ENCODE assay signal across 8 mouse cellular contexts in genomic region chr6:114514038-114514437, GRCm38 (mm10).
DNase-seq lines count a peak whose midpoint lies in the region; ATAC-seq and TF ChIP-seq lines count a peak whose summit lies in the region.
"Not testable (repeated sequence)": the region's sequence is repeated elsewhere in the genome, so short reads cannot be mapped to it uniquely, and the experiment has no call there.

No protein-coding gene starts in this region.

- H3K27ac ChIP-seq in CH12.LX (ENCODE audit: insufficient read depth, low read depth); lung, embryonic 14.5 days (ENCODE audit: low read depth); midbrain, embryonic 14.5 days (replicated peaks; ENCODE audit: low read depth, low read length): not testable (repeated sequence)

- not testable (repeated sequence) for H3K9ac ChIP-seq in CH12.LX (ENCODE audit: insufficient read depth, low read depth); lung, embryonic 14.5 days; midbrain, embryonic 14.5 days (replicated peaks; ENCODE audit: low read length)

- H3K36me3 ChIP-seq in CH12.LX (replicated peaks in 1 of 2; ENCODE audit: control insufficient read depth in 1 of 2, insufficient read depth in 1 of 2, low read length in 1 of 2); lung, embryonic 14.5 days (ENCODE audit: insufficient read depth); midbrain, embryonic 14.5 days (ENCODE audit: control insufficient read depth, insufficient read depth, low read length): not testable (repeated sequence)

- H3K4me2 ChIP-seq in CH12.LX (ENCODE audit: insufficient read depth, low read depth, poor library complexity, severe bottlenecking); lung, embryonic 14.5 days; midbrain, embryonic 14.5 days (ENCODE audit: low read length): not testable (repeated sequence)

- dilution Hi-C loops in CH12.LX (cut with MboI; ENCODE audit: extremely low pct_ligation_motif_present, extremely low pct_unique_long_range_greater_than_20kb, low sequenced_read_pairs): not testable (repeated sequence)

- not testable (repeated sequence) for H3K4me1 ChIP-seq in CH12.LX (ENCODE audit: control insufficient read depth in 1 of 2, insufficient read depth in 2 of 2); lung, embryonic 14.5 days (ENCODE audit: insufficient read depth); midbrain, embryonic 14.5 days (ENCODE audit: control insufficient read depth, insufficient read depth, low read length)

- not testable (repeated sequence) for TF ChIP-seq CTCF in CH12.LX (conservative IDR thresholded peaks at IDR 0.05 in 1 of 2, IDR thresholded peaks at IDR 0.05 in 1 of 2; ENCODE audit: low read depth in 2 of 2, low read length in 2 of 2); lung, embryonic 14.5 days (IDR thresholded peaks at IDR 0.05; ENCODE audit: low read depth)

- not testable (repeated sequence) for DNase-seq in CH12.LX (ENCODE audit: extremely low read depth)
- DNase-seq in embryo, embryonic 10 days (ENCODE audit: low spot score): peak; percentile 6
- peak; percentile 24 for DNase-seq in gastrocnemius, postnatal 10 days
- peak; percentile 19 for DNase-seq in heart, postnatal 4 days
- peak; percentile 19 for DNase-seq in kidney, postnatal 10 days
- peak; percentile 13 for DNase-seq in lung, embryonic 14.5 days
- DNase-seq in midbrain, embryonic 14.5 days: peak; percentile 13
- peak; percentile 14 for DNase-seq in right cerebral cortex, postnatal 4 days

- TF ChIP-seq POLR2A in CH12.LX (IDR thresholded peaks at IDR 0.05; ENCODE audit: low read depth, low read length): not testable (repeated sequence)

- WGBS in lung, embryonic 14.5 days: 5% methylated on average over 16 of the region's 17 CpGs
- WGBS in midbrain, embryonic 14.5 days: 9% methylated on average over 15 of the region's 17 CpGs

- not testable (repeated sequence) for TF ChIP-seq RAD21 in CH12.LX (IDR thresholded peaks at IDR 0.05; ENCODE audit: low read depth, low read length)

- ATAC-seq in lung, embryonic 14.5 days (ENCODE audit: insufficient read depth); midbrain, embryonic 14.5 days (ENCODE audit: low FRiP score, low TSS enrichment): not testable (repeated sequence)

- not testable (repeated sequence) for H3K27me3 ChIP-seq in CH12.LX (replicated peaks); lung, embryonic 14.5 days (ENCODE audit: insufficient read depth, low read length); midbrain, embryonic 14.5 days (ENCODE audit: control insufficient read depth, insufficient read depth, low read length)

- in situ Hi-C loops in CH12.LX (cut with MboI; ENCODE audit: low pct_ligation_motif_present, low pct_unique_long_range_greater_than_20kb, low sequenced_read_pairs): not testable (repeated sequence)

- not testable (repeated sequence) for H3K4me3 ChIP-seq in CH12.LX (replicated peaks in 1 of 3; ENCODE audit: low read depth in 2 of 3, low read length in 2 of 3, poor library complexity in 1 of 3); lung, embryonic 14.5 days (ENCODE audit: low read depth, low read length); midbrain, embryonic 14.5 days (replicated peaks; ENCODE audit: low read depth, low read length)

- not testable (repeated sequence) for H3K79me2 ChIP-seq in CH12.LX (replicated peaks; ENCODE audit: control insufficient read depth, extremely low read depth, insufficient read depth, poor library complexity, severe bottlenecking)

- H3K9me3 ChIP-seq in CH12.LX (replicated peaks; ENCODE audit: low read length); lung, embryonic 14.5 days (ENCODE audit: low read depth, low read length); midbrain, embryonic 14.5 days (ENCODE audit: control insufficient read depth, low read length): not testable (repeated sequence)

- not testable (repeated sequence) for TF ChIP-seq EP300 in CH12.LX (IDR thresholded peaks at IDR 0.05; ENCODE audit: low read length)

TF ChIP-seq in CH12.LX, 34 proteins besides CTCF, POLR2A, EP300 and RAD21:
- TF ChIP-seq NRF1 (IDR thresholded peaks at IDR 0.05; ENCODE audit: low read depth, low read length): peak; percentile 72
TF ChIP-seq in CH12.LX: peak in this region for 1; not testable (repeated sequence) for 33.
